Mouse (Mus musculus) limb, embryonic 10.5 days (tissue): ENCODE results near the gene Myl7. TPM values are rescaled to one million over a fixed set of nuclear protein-coding genes. Genes with fewer than 3 reads are reported as not detected.

Source experiments
- DNase-seq: peaks from one replicate; pipeline ENCODE4 v3.0.0-alpha.2; 2017; ENCODE audit warnings: low spot score
- H3K27ac ChIP-seq: fragments of 300-500 bp; sonication (generic); 2 replicates; pipeline ENCODE4 v1.5.1; 2016; ENCODE audit warnings: mild to moderate bottlenecking
- H3K27me3 ChIP-seq: fragments of 300-500 bp; sonication (generic); 2 replicates; pipeline ENCODE4 v1.6.1; 2016; ENCODE audit warnings: low read depth, mild to moderate bottlenecking; ENCODE audit not compliant: poor library complexity, severe bottlenecking
- H3K36me3 ChIP-seq: fragments of 300-500 bp; sonication (generic); 2 replicates; pipeline ENCODE4 v1.6.1; 2016; ENCODE audit warnings: mild to moderate bottlenecking, moderate library complexity
- H3K4me1 ChIP-seq: fragments of 300-500 bp; sonication (generic); 2 replicates; pipeline ENCODE4 v1.6.1; 2016
- H3K4me3 ChIP-seq: fragments of 300-500 bp; sonication (generic); 2 replicates; pipeline ENCODE4 v1.5.1; 2016; ENCODE audit warnings: mild to moderate bottlenecking, moderate library complexity
- H3K9me3 ChIP-seq: fragments of 300-500 bp; sonication (generic); replicated peaks from 2 replicates; pipeline ENCODE4 v1.6.1; 2016; ENCODE audit warnings: mild to moderate bottlenecking
- WGBS: fragments of 180-500 bp; shearing (Covaris S2); methylation state at CpG from one replicate; pipeline ENCODE4 v1.1.7; 2016; 5-methylcytosine and 5-hydroxymethylcytosine counted together
- polyA plus RNA-seq: library from polyadenylated mRNA; unstranded; fragments of >200 nt; fragmentation: Nextera tagmentation; extraction: Ambion mirVana; gene quantifications from 2 replicates; pipeline ENCODE4 v1.2.1, GENCODE M21; 2016

Myl7 gene
- polyA plus RNA-seq, 1 experiment from 2014 or later, result 6.8 TPM

DNA sequence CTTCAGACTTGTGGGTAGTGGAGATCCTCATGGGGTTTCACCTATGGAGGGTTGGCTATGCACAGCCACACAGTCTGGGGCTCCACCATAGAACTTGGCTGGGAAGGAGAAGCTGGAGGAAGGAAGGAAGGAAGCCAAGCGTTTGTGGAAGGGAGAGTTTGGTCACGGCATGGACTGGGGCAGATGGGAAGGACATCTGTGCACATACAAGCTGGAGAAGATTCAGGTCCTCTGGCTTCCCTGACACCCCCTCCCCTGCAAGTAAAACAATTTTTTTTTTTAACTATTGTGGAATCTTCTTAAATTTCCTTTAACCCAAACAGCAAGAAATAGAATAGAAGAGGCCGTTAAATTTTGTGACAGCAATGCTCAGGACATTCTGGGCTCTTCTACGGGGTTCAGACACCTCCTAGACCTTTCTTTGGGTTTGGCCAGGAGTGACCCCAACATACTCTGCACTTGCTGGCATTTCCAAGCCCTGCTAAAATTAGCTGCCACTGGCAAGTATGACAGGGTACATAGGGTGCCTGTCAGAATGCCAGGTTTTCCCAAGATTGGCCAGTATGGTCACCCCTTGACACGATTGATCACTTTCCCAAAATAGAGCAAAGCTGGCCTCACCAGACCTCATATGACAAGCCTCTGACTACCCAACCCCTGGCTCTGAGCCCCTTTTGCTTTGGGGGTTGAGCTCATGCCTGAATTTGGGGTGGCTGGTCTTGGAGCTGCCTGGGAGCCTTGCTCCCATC lies 17.0 kb upstream of the Myl7 start:
- DNase-seq, result no peak
- Histone ChIP-seq H3K9me3 (no peaks in the 10 kb centered on the region), H3K27ac (no peak overlapping the region), H3K36me3 (no peaks in the 10 kb centered on the region), H3K27me3 (peaks cover 14% of the 10 kb centered on the region; the same call in 1 of the 2 replicates), H3K4me1 (peaks cover 9% of the 10 kb centered on the region), H3K4me3 (no peak overlapping the region)
- 85% methylated on average over 5 of the region's 5 CpGs for WGBS

DNA sequence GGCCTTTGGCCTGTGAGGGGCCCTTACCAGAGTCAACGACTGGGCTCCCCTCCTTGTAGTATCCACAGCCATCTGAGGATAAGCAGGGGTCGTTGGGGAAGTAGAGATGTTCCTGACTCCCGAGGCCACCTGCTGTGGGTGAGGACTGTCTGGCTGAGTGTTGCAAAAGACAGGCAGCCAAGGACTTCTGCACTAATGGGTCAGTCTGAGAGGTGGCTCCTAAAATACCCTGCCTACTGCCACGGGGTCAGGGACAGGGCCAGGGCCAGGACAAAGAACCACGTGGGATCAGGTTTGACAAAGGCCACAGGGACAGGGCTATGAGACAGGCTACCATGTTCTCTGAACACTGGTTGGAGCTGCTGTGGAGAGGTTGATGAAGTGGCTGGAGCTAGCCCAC lies 16.4 kb upstream of the Myl7 start:
- peak; percentile 24 for DNase-seq
- 60% methylated on average over 5 of the region's 5 CpGs for WGBS
- H3K27me3 ChIP-seq, result peaks cover 14% of the 10 kb centered on the region; the same call in 1 of the 2 replicates
- no peak overlapping the region for H3K27ac ChIP-seq
- H3K9me3 ChIP-seq, result no peaks in the 10 kb centered on the region
- H3K4me1 ChIP-seq, result peaks cover 4% of the 10 kb centered on the region; the same call in 1 of the 2 replicates
- no peak overlapping the region for H3K4me3 ChIP-seq
- H3K36me3 ChIP-seq, result no peaks in the 10 kb centered on the region

DNA sequence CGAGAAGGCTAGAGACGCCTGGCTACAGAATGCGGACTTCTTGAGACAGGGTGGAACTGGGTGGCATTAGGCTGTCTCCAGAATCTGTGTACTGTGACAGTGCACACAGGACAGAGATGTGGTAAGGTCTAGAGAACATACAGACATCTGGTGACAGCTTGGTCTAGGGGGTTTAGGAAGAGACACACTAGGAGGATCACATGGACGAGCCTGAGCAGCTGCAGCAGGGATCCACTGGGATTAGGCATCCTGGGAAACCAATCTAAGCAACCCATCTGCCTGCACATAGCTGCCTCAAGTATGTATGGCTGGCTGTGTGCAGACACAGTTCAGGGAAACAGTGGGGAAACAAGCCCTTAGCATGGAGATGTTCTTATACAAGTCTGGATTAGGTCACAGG lies 15.4 kb upstream of the Myl7 start:
- H3K9me3 ChIP-seq, result no peaks in the 10 kb centered on the region
- DNase-seq, result peak; percentile 23
- 81% methylated on average over 4 of the region's 4 CpGs for WGBS

DNA sequence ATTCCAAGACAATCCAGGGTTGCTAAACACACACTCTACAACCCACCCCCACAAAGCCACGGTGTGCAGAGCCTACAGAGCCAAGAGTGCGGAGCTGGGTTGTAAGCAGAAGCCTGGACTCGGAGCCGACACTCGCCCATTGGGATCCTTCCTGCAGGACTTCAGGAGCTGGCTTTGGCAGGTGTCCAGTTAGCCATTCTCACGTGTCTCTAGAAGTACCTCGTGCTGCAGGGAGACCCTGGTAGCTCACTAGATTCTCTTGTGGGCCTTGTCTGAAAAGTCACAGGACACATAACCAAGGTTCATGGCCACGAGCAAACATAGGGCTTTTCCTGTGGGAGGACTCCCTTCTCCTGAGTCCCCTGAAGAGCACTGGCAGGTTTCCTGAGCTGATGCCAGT lies 14.7 kb upstream of the Myl7 start:
- H3K27ac ChIP-seq, result no peak overlapping the region
- H3K4me1 ChIP-seq, result peaks cover 4% of the 10 kb centered on the region; the same call in 1 of the 2 replicates
- H3K36me3 ChIP-seq, result no peaks in the 10 kb centered on the region
- no peak overlapping the region for H3K4me3 ChIP-seq
- DNase-seq, result no peak
- no peaks in the 10 kb centered on the region for H3K9me3 ChIP-seq
- H3K27me3 ChIP-seq, result peaks cover 14% of the 10 kb centered on the region; the same call in 1 of the 2 replicates
- WGBS, result 79% methylated on average over 8 of the region's 8 CpGs

More for the DNA sequence above, 15.4 kb upstream of the Myl7 start:
- no peak overlapping the region for H3K4me3 ChIP-seq
- peaks cover 14% of the 10 kb centered on the region; the same call in 1 of the 2 replicates for H3K27me3 ChIP-seq
- no peak overlapping the region for H3K27ac ChIP-seq
- no peaks in the 10 kb centered on the region for H3K36me3 ChIP-seq
- peaks cover 4% of the 10 kb centered on the region; the same call in 1 of the 2 replicates for H3K4me1 ChIP-seq

DNA sequence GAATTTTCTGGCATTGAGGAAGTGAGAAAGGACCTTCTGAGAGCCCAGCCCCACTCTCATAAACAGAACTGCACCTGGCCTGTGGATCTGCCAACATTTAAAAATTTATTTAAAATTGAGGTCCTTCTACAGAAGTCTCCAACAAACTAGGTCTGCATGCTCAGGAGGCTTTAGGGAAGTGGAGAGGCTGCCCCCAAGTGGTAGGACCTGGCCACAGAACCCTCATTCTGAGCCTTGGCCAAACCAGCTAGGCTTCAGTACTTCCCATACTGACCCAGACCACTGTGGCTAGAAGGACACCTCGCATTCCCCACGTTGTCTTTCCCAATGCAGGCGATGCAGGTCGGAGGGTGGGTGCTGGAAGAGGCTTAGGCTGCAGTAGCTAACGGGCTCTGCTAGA lies 14.1 kb upstream of the Myl7 start:
- Histone ChIP-seq H3K27ac (no peak overlapping the region), H3K36me3 (no peaks in the 10 kb centered on the region), H3K4me1 (no peaks in the 10 kb centered on the region), H3K27me3 (peaks cover 14% of the 10 kb centered on the region; the same call in 1 of the 2 replicates), H3K9me3 (no peaks in the 10 kb centered on the region), H3K4me3 (no peak overlapping the region)
- DNase-seq, result peak; percentile 53
- WGBS, result 36% methylated on average over 5 of the region's 5 CpGs

DNA sequence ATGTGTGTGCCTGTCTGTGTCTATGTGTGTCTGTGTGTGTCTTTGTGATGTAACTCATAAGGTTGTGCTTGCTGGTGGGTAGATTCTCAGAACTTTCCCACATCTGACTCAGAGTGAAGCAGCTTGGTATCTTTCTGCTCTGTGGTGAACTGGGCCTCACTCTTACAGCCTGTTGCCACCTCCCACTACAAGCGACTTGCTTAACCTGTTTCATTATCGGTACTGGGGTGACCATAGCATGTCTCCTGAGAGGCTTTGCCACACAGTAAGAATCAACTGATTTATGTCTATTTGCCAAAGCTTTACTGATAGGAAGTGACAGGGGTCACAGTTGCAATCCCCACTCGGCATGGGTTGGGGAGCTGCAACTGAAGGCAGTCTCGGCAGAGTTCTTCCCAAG lies 10.1 kb upstream of the Myl7 start:
- DNase-seq, result no peak
- Histone ChIP-seq H3K27ac (no peak overlapping the region), H3K4me3 (no peak overlapping the region), H3K4me1 (0 out of 2 replicates have a peak, but pooled peaks cover 7% of the 10 kb centered on the region), H3K9me3 (no peaks in the 10 kb centered on the region), H3K36me3 (no peaks in the 10 kb centered on the region), H3K27me3 (peaks cover 4% of the 10 kb centered on the region)
- WGBS, result 80% methylated on average over 4 of the region's 4 CpGs

DNA sequence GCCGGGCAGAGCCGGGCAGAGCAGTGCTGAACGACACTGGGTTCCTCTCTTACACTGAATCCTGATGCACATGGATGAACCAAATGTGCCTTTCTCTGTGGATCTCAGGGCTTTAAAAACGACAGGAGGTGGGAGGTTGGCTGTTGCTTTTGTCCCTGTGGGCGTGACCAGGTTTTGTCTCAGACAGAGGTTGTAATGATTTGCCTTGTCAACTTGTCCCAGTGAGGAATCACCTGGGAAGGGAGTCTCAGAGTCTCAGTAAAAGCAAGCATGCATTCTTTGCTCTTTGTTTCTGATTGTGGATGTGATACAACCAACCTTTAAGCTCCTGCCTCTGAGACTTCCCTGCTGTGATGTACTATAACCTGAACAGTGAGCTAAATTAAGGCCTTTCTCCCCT lies 8.5 kb upstream of the Myl7 start:
- 66% methylated on average over 5 of the region's 5 CpGs for WGBS
- DNase-seq, result no peak
- Histone ChIP-seq H3K9me3 (no peaks in the 10 kb centered on the region), H3K27ac (0 out of 2 replicates have a peak overlapping the region, but pooled peaks have one; percentile 19), H3K36me3 (no peaks in the 10 kb centered on the region), H3K4me3 (no peak overlapping the region), H3K27me3 (peaks cover 19% of the 10 kb centered on the region), H3K4me1 (peaks cover 19% of the 10 kb centered on the region)

DNA sequence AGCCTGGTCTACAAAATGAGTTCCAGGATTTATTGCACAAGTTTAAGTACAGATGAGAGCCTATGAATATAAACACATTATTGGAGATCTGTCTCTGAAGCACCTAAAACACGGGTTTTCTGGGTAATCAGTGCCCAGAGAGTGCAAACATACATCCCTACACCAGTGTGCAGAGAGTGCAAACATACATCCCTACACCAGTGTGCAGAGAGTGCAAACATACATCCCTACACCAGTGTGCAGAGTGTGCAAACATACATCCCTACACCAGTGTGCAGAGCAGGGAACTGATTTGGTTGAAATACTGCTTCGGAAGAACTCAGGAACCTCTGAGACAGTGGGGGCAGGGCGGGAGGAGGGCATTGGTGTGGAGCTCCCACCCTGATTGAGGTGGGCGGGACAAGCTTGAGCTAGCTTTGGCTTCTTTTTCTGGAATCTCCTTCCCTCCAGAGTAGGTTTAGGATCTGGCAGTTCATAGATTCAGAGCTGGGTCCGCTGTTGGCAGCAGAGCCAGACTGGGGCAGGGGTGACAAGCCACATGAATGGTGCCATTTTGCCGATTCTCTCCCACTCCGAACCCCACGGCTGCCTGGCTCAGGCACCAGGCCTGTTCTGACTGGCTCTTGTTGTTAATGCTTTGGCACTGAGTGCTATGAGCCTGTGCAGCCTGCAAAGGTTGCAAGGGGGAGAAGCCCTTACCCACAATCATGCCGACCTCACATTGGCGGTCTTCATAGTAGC lies 7.4 kb upstream of the Myl7 start:
- Histone ChIP-seq H3K4me1 (peaks cover 30% of the 10 kb centered on the region), H3K27me3 (peaks cover 31% of the 10 kb centered on the region), H3K27ac (0 out of 2 replicates have a peak overlapping the region, but pooled peaks have one; percentile 19), H3K9me3 (no peaks in the 10 kb centered on the region), H3K4me3 (no peak overlapping the region), H3K36me3 (no peaks in the 10 kb centered on the region)
- no peak for DNase-seq
- WGBS, result 87% methylated on average over 10 of the region's 10 CpGs

DNA sequence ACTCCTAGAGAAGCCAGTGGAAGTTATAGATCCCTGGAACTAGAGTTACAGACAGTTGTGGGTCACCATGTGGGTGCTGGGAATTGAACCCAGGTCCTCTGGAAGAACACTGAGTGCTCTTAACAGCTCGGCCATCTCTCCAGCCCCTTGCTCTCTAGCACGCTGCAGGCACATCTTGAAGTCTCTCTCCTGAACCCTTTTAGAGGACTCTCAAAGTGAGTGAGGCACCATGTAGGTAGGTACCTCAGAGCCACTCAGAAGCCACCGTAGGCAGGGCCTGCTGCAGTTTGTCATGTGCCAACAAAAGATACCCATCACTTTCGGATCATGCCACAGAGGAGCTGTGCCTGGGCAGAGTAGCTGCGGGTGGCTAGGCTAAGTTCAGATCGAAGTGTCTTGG lies 6.3 kb upstream of the Myl7 start:
- 92% methylated on average over 6 of the region's 6 CpGs for WGBS
- H3K27ac ChIP-seq, result no peak overlapping the region
- H3K27me3 ChIP-seq, result peaks cover 42% of the 10 kb centered on the region
- DNase-seq, result no peak
- H3K36me3 ChIP-seq, result no peaks in the 10 kb centered on the region
- H3K4me3 ChIP-seq, result no peak overlapping the region
- H3K9me3 ChIP-seq, result no peaks in the 10 kb centered on the region
- H3K4me1 ChIP-seq, result peaks cover 31% of the 10 kb centered on the region

DNA sequence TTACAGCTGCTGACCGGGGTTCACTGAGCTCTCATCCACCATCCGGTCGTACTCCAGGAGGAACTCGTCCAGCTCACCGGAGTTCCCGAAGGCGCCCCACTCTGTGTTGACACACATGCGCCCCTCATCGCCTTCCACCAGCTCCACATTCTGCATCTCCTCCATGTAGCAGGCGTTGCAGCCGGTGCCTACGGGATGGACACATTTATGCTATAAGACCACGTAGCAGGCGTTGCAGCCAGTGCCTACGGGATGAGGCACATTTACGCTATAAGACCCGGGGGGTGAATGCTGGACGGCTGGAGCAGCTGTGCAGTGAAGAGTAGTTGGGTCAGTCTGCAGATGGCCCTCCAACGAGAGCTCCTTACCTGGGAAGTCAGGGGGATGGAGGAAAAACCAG lies 5.8 kb upstream of the Myl7 start:
- Histone ChIP-seq H3K4me3 (no peak overlapping the region), H3K4me1 (peaks cover 31% of the 10 kb centered on the region), H3K9me3 (no peaks in the 10 kb centered on the region), H3K27ac (no peak overlapping the region), H3K27me3 (peaks cover 46% of the 10 kb centered on the region), H3K36me3 (no peaks in the 10 kb centered on the region)
- DNase-seq, result no peak
- 91% methylated on average over 19 of the region's 19 CpGs for WGBS

DNA sequence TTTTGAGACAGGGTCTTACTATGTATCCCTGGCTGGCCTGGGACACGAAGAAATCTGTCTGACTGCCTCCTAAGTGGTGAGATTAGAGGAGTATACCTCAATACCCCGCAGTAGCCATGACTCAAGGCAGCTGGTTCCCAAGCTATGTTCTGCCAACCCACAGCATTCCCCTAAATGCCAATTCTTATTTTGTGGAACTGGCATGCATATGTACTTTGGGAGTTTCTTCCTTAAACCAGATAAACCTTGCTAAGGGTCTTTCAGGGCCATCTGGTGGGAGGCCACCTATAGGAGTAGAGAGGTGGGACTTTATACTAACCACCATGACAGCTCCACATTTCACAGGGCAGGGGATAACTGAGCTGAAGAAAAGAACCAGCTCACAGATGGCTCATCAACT lies 5.3 kb upstream of the Myl7 start:
- 80% methylated on average over 2 of the region's 2 CpGs for WGBS
- no peak for DNase-seq
- no peak overlapping the region for H3K4me3 ChIP-seq
- peaks cover 51% of the 10 kb centered on the region for H3K27me3 ChIP-seq
- H3K9me3 ChIP-seq, result no peaks in the 10 kb centered on the region
- no peak overlapping the region for H3K27ac ChIP-seq
- peaks cover 31% of the 10 kb centered on the region for H3K4me1 ChIP-seq
- no peaks in the 10 kb centered on the region for H3K36me3 ChIP-seq

DNA sequence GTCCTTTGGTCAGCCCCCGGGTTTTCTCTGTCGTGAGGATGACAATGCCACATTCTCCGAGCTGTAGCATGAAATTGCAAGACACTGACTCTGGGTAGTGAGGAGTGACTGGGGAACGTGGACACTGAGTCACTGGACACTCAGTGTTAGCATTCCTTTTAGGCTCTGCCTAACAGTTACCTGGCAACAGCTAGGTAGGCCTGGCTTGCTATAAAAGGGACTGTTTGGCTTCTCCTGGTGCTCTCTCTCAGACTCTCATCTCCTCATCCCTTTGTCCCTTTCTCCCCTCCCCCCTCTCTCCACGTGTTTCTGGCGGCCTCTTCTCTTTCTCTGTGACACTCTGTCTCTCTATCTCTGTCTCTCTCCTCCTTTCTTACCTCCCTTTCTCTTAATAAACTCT lies 3.8 kb upstream of the Myl7 start:
- Histone ChIP-seq H3K27ac (peak overlapping the region; percentile 83), H3K36me3 (no peaks in the 10 kb centered on the region), H3K4me1 (peaks cover 39% of the 10 kb centered on the region), H3K9me3 (no peaks in the 10 kb centered on the region), H3K27me3 (peaks cover 66% of the 10 kb centered on the region), H3K4me3 (peak overlapping the region; percentile 56)
- no peak for DNase-seq
- WGBS, result 8% methylated on average over 6 of the region's 6 CpGs

DNA sequence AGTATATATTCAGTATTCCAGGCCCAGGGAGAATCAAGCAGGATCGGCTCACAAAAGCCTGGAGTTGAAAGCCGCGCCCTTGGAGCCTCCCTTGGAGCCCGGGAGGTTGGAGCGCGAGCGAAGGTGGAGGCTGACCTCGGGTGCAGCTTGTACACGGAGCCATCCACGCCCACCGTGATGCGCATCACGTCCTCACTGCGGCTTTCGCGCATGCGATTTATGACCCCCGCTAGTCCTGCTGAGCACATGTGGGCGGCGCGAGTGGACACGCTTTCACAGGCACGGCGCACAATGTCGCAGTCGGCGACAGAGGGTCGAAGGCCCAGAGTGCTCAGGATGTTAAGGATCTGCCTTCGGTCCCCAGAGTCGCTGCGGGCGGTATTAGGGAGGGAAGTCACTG lies 3.4 kb upstream of the Myl7 start:
- peaks cover 70% of the 10 kb centered on the region for H3K27me3 ChIP-seq
- H3K36me3 ChIP-seq, result no peaks in the 10 kb centered on the region
- peak overlapping the region; percentile 56 for H3K4me3 ChIP-seq
- 2% methylated on average over 32 of the region's 32 CpGs for WGBS
- H3K27ac ChIP-seq, result peak overlapping the region; percentile 83
- H3K9me3 ChIP-seq, result no peaks in the 10 kb centered on the region
- H3K4me1 ChIP-seq, result peaks cover 43% of the 10 kb centered on the region
- peak; percentile 78 for DNase-seq
